In genomic region chr17:12264293-12264692, GRCm38 (mm10) we compare ENCODE assay signal across 20 mouse cellular contexts. TPM values are rescaled to one million over a fixed set of nuclear protein-coding genes. Genes with fewer than 3 reads are reported as not detected.
A peak's percentile ranks its signal among the peaks of the same experiment; 100 is the strongest.
DNase-seq lines count a peak whose midpoint lies in the region; ATAC-seq and TF ChIP-seq lines count a peak whose summit lies in the region.
"Had no signal": no experiment of that assay in that cellular context is flagged by ENCODE, and none has a peak within 500 bp of the region (broad histone marks: within the 10 kb centered on the region; RNA-seq: fewer than 3 reads in every experiment).

No protein-coding gene starts in this region.

- TF ChIP-seq CTCF in lung, adult 2 months (IDR thresholded peaks at IDR 0.05; ENCODE audit: insufficient read depth, low read length): no peak
- TF ChIP-seq CTCF in lung, postnatal 0 days (IDR thresholded peaks at IDR 0.05): no peak
- TF ChIP-seq CTCF in midbrain, postnatal 0 days (IDR thresholded peaks at IDR 0.05): no peak

- H3K27me3 ChIP-seq in heart, embryonic 15.5 days: no peaks in the 10 kb centered on the region
- H3K27me3 ChIP-seq in lung, postnatal 0 days (replicated peaks; ENCODE audit: insufficient read depth, low read length): no peaks in the 10 kb centered on the region
- H3K27me3 ChIP-seq in midbrain, postnatal 0 days (ENCODE audit: insufficient read depth, low read length): no peaks in the 10 kb centered on the region
- H3K27me3 ChIP-seq: embryonic facial prominence, embryonic 13.5 days; heart, embryonic 13.5 days had no signal

- H3K4me3 ChIP-seq in heart, embryonic 15.5 days: no peak overlapping the region
- H3K4me3 ChIP-seq in lung, adult 2 months (replicated peaks; ENCODE audit: extremely low read depth, low read depth, low read length): no peak overlapping the region
- H3K4me3 ChIP-seq in lung, postnatal 0 days (ENCODE audit: low read depth, low read length): no peak overlapping the region
- H3K4me3 ChIP-seq in midbrain, postnatal 0 days (ENCODE audit: low read depth, low read length): no peak overlapping the region
- H3K4me3 ChIP-seq: embryonic facial prominence, embryonic 13.5 days; gastrocnemius, adult 2 months; heart, embryonic 13.5 days; hindbrain, embryonic 10.5 days had no signal

- ATAC-seq in heart, embryonic 15.5 days (replicated peaks; ENCODE audit: insufficient number of reproducible peaks, insufficient read depth, low FRiP score, low read depth): no peak
- peak; percentile 38 for ATAC-seq in lung, postnatal 0 days
- no peak for ATAC-seq in midbrain, postnatal 0 days (ENCODE audit: low FRiP score)
- ATAC-seq in monocyte, adult 5-6 weeks (replicated peaks; ENCODE audit: insufficient number of reproducible peaks, low FRiP score, low TSS enrichment, poor library complexity, severe bottlenecking): no peak
- ATAC-seq: forebrain, embryonic 14.5 days had no signal

- peak; percentile 43 for TF ChIP-seq EP300 in lung, postnatal 0 days (IDR thresholded peaks at IDR 0.05)

- H3K9me3 ChIP-seq in heart, embryonic 15.5 days (replicated peaks): no peaks in the 10 kb centered on the region
- H3K9me3 ChIP-seq in lung, postnatal 0 days (ENCODE audit: low read length): no peaks in the 10 kb centered on the region
- H3K9me3 ChIP-seq in midbrain, postnatal 0 days (ENCODE audit: low read length): no peaks in the 10 kb centered on the region
- H3K9me3 ChIP-seq: embryonic facial prominence, embryonic 13.5 days; heart, embryonic 13.5 days; hindbrain, embryonic 10.5 days had no signal

- WGBS in heart, embryonic 15.5 days: 76% methylated on average over 3 of the region's 3 CpGs
- 85% methylated on average over 3 of the region's 3 CpGs for WGBS in lung, adult 2 months
- WGBS in lung, postnatal 0 days: 60% methylated on average over 3 of the region's 3 CpGs
- WGBS in midbrain, postnatal 0 days: 91% methylated on average over 3 of the region's 3 CpGs

- peaks cover 14% of the 10 kb centered on the region; the same call in 1 of the 2 replicates for H3K36me3 ChIP-seq in heart, embryonic 15.5 days
- peaks cover 4% of the 10 kb centered on the region; the same call in 1 of the 2 replicates for H3K36me3 ChIP-seq in lung, postnatal 0 days (ENCODE audit: insufficient read depth, low read length)
- H3K36me3 ChIP-seq in midbrain, postnatal 0 days (ENCODE audit: insufficient read depth, low read length): peaks cover 14% of the 10 kb centered on the region

- H3K9ac ChIP-seq in heart, embryonic 15.5 days: no peak overlapping the region
- H3K9ac ChIP-seq in lung, postnatal 0 days (replicated peaks; ENCODE audit: low read depth): no peak overlapping the region
- no peak overlapping the region for H3K9ac ChIP-seq in midbrain, postnatal 0 days (replicated peaks; ENCODE audit: low read length, poor library complexity, severe bottlenecking)
- H3K9ac ChIP-seq: embryonic facial prominence, embryonic 13.5 days; heart, embryonic 13.5 days; hindbrain, embryonic 14.5 days had no signal

- no peak overlapping the region for H3K4me2 ChIP-seq in heart, embryonic 15.5 days
- no peak overlapping the region for H3K4me2 ChIP-seq in lung, postnatal 0 days (replicated peaks; ENCODE audit: low read depth, low read length)
- H3K4me2 ChIP-seq in midbrain, postnatal 0 days (ENCODE audit: low read depth, low read length, poor library complexity, severe bottlenecking): no peak overlapping the region
- H3K4me2 ChIP-seq: embryonic facial prominence, embryonic 13.5 days; heart, embryonic 13.5 days; hindbrain, embryonic 14.5 days had no signal

- intact Hi-C loops in heart, postnatal 25 days (cut with DNase I): no loop called here

- peaks cover 32% of the 10 kb centered on the region for H3K4me1 ChIP-seq in heart, embryonic 15.5 days (replicated peaks)
- H3K4me1 ChIP-seq in lung, adult 2 months (ENCODE audit: control insufficient read depth, insufficient read depth, low read length): peaks cover 10% of the 10 kb centered on the region
- peaks cover 18% of the 10 kb centered on the region; the same call in 1 of the 2 replicates for H3K4me1 ChIP-seq in lung, postnatal 0 days (ENCODE audit: insufficient read depth, low read depth, low read length)
- H3K4me1 ChIP-seq in midbrain, postnatal 0 days (ENCODE audit: insufficient read depth, low read length): peaks cover 9% of the 10 kb centered on the region; the same call in 1 of the 2 replicates

- peak overlapping the region; percentile 45; the same call in 1 of the 2 replicates for H3K27ac ChIP-seq in heart, embryonic 15.5 days
- H3K27ac ChIP-seq in lung, postnatal 0 days (ENCODE audit: low read length): no peak overlapping the region
- no peak overlapping the region for H3K27ac ChIP-seq in midbrain, postnatal 0 days (ENCODE audit: low read depth, low read length)
- H3K27ac ChIP-seq: embryonic facial prominence, embryonic 13.5 days; gastrocnemius, adult 2 months; heart, embryonic 13.5 days; hindbrain, embryonic 10.5 days; hindbrain, embryonic 14.5 days had no signal

- no peak for TF ChIP-seq POLR2A in lung, adult 2 months (IDR thresholded peaks at IDR 0.05; ENCODE audit: borderline replicate concordance, extremely low read depth, low read depth, low read length)

- no peak for DNase-seq in heart, postnatal 25 days (ENCODE audit: low spot score)
- DNase-seq in lung, adult 2 months: peak; percentile 14
- DNase-seq in lung, postnatal 0 days (ENCODE audit: low spot score): peak; percentile 80
- DNase-seq in lung, postnatal 36 days: peak; percentile 48
- no peak for DNase-seq in midbrain, postnatal 0 days (ENCODE audit: low spot score)
- DNase-seq in layer of hippocampus, postnatal 25 days (ENCODE audit: extremely low spot score in 1 of 2, low spot score in 1 of 2): no peak
- DNase-seq: adrenal gland, postnatal 10 days; cerebellum, adult 11-12 months; cerebellum, adult 9-10 months; cerebellum, postnatal 25 days; gastrocnemius, adult 2 months; gastrocnemius, postnatal 25 days; heart, postnatal 14 days had no signal

RNA-seq across cellular contexts. Expression of gene Map3k4, which starts 54.3 kb away (rescaled TPM):
- polyA plus RNA-seq in heart, embryonic 15.5 days (2015; fragmentation: Nextera tagmentation; extraction: Ambion mirVana): 31.5 and 34.7 TPM in 2 replicates
- 10 to 100 TPM; 42.9 to 46.3 TPM for total RNA-seq in heart, postnatal 25 days (2021)
- 32.9 and 42.8 TPM in 2 replicates for polyA plus RNA-seq in lung, adult 2 months (2012; rRNA removed)
- 32.5 and 35.4 TPM in 2 replicates for polyA plus RNA-seq in lung, postnatal 0 days (2015; fragmentation: Nextera tagmentation; extraction: Ambion mirVana)
- 36.1 and 37.1 TPM in 2 replicates for total RNA-seq in midbrain, postnatal 0 days (2014; rRNA removed)
- 35.1 and 47.9 TPM in 2 replicates for polyA plus RNA-seq in midbrain, postnatal 0 days (2015; fragmentation: Nextera tagmentation; extraction: Ambion mirVana)
- total RNA-seq in monocyte, adult 5-6 weeks (2017): 20.8 to 45.9 TPM (median 22.8 TPM) in 3 replicates
- 10 to 100 TPM; 56.9 to 58.6 TPM for total RNA-seq in layer of hippocampus, postnatal 25 days (2021)

Comparison
In these comparisons a context has a peak if more than half of its experiments do, and no peak if none do; other contexts are left out.
1. DNase-seq: peak in lung, adult 2 months (single experiment), lung, postnatal 0 days (single experiment) and lung, postnatal 36 days (single experiment); none in heart, postnatal 25 days (single experiment), midbrain, postnatal 0 days (single experiment) and layer of hippocampus, postnatal 25 days (0 of 2).